Mouse (Mus musculus): ENCODE measurements around the gene Kazn.

Gene Kazn

DNA sequence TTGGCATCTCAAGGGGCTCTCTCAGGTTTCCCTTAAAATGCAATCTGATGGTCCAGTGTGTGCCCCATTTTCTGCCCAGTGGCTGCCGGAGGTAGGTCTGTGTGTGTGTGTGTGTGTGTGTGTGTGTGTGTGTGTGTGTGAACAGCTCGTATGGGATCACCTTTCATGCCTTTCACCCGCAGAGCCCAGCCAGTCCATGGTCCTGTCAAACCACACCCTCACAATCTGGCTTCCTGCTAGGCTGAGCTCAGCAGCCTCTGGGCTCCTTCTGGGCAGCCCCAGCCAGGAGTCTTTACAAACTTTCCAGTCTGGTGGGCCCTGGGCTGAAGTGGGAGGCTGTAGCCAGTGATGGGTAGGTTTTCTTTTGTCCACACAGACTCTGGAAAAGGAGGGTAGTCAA lies 75.3 kb downstream of the Kazn start:
- DNase-seq (ENCODE audit: low read depth): no peak

DNA sequence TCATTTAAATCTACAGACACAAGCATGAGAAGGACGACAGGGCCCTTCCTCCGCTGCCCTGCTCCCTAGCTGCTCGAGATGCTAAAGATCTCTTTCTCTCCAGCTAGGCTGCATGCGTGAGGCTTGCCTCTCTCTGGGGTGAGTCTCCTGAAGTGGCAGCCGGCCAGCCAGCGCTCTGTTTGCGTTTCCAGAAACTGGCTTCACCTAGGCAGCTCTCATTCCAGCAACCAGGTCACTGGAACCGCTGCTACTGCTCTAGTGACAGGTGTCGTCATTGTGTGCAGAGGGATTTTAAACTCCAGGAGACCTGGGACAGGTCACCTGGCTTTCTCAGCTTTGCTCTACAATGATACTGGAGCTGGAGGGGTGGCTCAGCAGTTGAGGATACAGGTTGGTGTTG lies 76.5 kb downstream of the Kazn start:
- no peak for DNase-seq (ENCODE audit: low read depth)

DNA sequence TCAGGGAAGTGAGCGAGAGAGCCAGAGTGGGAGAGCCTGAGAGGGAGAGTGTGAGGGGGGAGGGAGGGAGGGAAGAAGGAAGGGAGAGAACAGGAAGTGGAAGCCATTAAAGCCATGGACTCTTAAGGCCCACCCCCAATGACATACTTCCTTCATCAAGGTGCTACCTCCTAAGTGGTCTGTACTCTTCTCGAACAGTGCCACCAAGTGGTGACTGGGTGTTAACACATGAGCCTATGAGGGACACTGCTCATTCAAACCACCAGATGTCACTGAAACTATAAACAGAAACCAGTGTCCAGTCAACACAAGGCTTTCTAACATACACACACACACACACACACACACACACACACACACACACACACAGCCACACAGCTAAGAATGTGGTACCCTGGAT lies 77.1 kb downstream of the Kazn start:
- no peak for DNase-seq (ENCODE audit: low read depth)

DNA sequence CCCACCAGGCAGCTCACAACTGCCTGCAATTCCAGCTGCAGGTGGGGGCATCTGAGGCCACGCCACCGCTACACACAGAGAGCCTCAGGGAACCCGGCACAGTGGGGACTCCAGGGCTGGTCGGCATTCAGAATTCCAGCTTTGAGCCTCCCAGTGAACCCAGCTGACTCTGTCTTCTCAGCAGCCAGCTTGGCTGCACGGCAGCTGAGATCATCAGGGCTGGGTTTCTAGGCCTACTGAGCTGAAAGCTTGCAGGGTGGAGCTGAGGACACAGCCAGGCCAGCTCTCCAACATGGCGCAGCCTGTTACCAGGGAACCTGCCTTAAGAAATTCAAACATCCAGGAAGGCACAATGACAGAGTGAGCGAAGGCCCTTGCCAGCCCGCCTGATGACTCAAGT lies 79.2 kb downstream of the Kazn start:
- no peak for DNase-seq (ENCODE audit: low read depth)

DNA sequence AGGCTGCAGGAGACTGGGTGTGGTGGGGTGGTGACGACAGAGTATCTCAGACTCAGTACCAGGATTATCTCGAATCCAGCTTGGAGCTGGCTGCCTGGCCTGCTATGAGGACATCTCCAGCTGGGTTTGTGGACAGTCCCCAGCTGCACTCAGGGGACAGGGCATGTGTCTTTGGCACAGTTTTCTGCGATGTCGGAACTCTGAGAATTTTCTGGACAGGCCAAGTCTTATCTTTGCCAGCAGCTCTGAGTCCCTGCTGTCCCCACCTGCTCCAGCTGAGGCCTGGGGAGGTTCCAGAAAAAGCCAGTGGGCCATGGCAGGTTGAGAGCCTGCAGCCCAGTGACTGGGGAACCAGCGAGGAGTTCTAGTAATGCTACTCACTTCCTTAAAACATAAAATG lies 82.7 kb downstream of the Kazn start:
- DNase-seq (ENCODE audit: low read depth): no peak

DNA sequence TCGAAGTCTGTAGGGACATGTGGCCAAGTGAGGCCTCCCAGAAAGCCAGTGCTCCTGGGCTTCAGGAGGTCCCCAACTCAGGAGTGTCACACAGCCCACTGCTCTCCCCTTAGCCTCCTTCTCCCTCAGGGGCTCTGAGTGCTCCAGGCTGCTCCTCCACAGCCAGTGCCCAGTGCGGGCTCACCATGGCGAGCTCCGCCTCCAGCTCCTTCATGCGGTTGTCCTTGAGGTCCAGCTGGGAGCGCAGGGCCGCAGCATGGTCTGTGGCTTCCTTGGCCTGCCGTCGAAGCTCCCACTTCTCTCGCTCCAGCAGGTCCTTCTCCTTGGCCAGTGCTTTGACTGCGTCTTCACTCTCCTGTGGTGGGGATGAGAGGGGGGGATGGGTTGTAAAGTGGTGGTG lies 85.0 kb downstream of the Kazn start:
- DNase-seq (ENCODE audit: low read depth): no peak

DNA sequence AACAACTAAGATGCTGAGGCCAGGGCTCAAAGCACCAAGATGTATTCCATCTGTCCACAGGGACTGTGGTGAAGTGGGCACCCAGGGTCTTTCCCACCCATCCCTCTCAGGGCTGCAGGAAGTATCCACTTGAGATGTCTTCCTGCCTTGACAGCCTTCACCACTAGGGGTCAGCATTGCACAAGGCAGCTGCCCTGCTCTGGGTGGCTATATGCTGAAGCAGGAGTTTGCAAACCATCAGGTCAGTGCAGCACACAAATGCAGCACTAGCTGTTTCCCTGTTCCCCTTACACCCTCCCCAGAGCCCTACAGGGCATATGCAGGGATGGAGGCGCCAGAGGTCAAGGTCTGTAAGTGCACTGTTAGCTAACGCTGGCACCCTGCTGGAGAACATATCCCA lies 85.7 kb downstream of the Kazn start:
- DNase-seq (ENCODE audit: low read depth): peak; percentile 35

DNA sequence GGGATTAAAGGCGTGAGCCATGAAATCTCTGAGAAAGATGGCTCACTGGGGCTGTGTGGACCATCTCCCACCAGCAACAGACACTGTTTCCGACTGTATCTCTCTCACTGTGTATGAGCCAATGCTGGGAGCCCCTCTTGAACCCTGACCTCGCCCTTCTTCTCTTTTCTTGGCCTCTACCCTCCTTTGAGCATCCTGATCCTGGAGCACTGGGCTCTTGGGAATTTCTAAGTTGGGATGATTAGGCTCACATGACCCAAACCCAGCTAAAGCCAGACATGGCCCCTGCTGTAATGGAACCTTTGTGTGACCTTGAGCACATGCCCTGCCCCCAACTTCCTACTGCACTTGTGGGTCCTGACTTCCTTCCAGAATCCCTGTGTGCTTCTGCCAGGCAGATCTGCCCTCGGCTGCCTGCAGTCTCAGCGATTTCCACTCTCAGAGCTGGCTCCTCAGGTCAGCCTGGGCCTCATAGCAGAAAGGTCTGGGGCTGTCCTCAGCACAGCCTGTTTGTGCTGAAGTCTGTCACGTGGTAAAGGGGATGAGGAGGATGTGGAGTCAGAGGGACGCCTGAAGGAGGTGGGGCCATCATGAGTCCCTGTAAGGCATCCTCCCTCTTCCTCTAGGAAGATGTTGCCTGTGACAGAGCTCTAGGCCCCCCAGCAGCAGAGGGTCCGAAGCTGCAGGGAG lies 86.3 kb downstream of the Kazn start:
- DNase-seq (ENCODE audit: low read depth): no peak

DNA sequence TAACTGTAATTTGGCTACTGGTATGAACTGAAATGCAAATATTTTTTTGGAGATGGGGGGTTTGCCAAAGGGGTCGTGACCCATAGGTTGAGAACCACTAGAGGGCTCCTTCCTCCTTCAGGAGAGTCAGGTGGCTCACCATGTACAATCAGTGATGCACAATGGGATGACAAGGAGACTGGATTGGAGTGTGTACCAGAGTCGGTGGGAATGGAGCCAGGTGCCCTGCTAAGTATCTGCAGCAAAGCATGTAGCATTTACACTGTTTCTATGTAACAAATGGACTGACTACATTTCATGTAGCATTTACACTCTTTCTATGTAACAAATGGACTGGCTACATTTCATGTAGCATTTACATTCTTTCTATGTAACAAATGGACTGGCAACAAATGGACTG lies 89.1 kb downstream of the Kazn start:
- DNase-seq (ENCODE audit: low read depth): no peak

DNA sequence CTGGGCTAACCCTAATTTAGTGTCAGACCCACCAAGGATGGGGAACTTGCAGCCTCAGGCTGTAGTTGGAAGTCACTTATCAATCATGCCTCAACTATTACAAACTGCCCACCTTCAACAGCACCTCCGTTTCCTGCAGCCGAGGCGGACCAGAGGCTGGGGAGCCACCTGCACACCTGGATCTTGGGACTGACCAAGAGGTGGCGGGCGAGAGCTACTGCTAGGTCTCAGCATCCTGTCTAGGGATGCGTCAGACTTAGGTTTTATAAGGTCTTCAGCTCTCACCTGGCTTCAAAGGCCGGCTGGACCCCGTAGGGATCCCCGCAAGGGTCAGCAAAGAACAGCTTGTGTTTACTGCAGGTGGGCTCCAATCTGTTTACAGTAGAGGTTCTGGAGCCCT lies 90.0 kb downstream of the Kazn start:
- no peak for DNase-seq (ENCODE audit: low read depth)

DNA sequence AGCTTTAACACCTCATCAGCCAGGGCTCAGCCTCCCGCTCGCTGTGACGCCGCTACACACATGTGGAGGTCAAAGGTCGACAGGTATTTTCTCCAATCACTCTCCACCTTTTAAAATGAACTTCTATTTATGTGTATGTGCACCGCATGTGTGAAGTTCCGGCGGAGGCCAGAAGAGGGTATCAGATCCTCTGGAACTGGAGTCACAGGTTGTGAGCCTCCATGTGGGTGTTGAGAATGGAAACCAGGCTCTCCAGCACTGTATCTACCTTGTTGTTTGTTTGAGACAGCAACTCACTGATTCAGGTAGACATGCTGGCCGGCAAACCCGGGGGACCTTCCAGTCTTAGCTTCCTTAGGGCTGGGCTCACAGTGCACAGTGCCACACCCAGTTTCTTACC lies 91.5 kb downstream of the Kazn start:
- DNase-seq (ENCODE audit: low read depth): no peak

DNA sequence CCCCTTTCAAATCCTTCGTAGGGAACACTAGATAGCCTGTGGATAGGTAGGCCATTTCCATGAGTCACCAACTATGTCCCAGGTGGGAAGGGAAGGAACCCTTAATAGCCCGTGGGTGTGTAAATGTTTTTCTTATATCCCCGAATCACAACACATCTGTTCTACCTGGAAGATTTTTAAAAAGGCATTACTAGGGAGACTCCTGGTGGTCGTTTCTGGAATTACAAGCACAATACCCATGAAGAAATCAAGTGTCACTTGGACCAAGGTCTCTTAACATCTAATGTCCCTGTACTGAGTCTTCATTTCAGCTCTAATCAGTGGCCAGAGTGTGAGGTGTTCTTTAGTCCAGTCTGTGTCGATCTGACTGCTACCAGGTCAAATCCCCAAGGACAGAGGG lies 95.1 kb downstream of the Kazn start:
- peak; percentile 8 for DNase-seq (ENCODE audit: low read depth)

DNA sequence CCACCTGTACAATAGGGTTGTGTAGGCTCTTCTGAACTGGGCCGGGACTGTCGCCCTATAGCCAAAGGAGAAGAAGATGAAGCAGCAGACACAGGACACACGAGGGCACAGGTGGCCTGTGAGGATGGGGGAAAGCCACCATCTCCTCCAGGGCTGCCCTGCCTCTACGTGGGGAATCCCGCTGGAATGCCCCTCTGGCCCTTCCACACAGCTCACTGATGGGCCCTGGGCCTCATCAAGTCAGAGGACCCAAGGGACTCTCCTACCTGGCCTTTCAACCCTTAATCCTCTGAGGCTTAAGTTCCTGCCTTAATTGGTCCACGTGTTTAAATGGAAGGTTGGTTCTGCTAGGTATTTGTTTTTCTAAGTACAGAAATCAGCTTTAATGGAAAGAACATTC lies 95.9 kb downstream of the Kazn start:
- no peak for DNase-seq (ENCODE audit: low read depth)

DNA sequence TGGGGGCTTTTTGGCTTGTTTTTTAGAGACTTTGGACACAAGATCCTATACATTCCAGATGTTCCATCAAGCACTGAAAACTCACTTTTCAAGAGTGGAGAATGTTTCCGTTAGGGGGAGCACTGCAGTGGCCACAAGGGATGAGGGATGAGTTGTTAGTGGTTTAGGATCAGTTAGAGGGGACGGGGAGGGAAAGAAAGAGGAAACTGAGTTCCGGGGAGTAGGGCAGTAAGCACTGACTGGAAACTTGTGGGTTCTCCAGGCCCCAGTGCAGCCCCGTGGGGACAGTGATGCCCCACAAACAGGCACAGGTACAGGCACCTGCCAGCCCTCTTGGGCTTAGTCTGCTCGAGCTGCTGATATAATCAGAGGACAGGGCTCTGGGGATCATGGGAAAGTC lies 99.5 kb downstream of the Kazn start:
- no peak for DNase-seq (ENCODE audit: low read depth)

DNA sequence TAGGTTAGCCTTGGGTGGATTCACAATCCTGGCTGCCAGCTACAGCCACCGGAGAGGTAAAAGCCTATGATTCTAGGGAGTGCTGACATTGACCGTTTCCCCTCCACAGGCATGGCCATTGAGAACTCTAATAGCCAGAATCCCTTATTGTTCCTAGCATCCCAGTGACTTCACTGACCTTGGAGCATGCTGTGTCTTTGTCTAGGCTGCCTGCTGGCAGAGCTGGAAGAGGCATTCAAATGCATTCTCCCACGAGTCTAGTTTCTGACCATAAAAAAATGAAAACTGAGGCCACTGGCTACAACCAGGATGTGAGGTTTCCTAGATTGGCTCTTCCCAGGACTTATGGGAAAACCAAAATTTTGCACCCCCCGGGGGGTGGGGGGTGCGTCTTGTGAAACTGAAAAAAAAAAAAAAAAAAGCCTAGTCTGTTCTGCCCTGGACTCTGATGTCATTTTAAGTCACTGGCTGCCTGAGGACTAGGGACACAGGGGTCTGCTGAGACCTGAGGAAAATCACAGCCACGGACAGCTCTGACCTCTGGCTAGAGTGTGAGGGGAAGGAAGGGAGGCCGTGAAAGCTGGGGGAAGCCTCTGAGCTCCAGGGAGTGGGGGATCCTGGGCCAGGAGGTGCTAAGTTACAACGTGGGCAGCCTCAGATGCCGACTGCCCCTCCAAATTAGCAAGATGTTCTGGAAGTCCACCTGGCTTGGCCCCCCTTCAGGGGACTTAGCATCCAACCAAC lies 100.7 kb downstream of the Kazn start:
- DNase-seq (ENCODE audit: low read depth): no peak

DNA sequence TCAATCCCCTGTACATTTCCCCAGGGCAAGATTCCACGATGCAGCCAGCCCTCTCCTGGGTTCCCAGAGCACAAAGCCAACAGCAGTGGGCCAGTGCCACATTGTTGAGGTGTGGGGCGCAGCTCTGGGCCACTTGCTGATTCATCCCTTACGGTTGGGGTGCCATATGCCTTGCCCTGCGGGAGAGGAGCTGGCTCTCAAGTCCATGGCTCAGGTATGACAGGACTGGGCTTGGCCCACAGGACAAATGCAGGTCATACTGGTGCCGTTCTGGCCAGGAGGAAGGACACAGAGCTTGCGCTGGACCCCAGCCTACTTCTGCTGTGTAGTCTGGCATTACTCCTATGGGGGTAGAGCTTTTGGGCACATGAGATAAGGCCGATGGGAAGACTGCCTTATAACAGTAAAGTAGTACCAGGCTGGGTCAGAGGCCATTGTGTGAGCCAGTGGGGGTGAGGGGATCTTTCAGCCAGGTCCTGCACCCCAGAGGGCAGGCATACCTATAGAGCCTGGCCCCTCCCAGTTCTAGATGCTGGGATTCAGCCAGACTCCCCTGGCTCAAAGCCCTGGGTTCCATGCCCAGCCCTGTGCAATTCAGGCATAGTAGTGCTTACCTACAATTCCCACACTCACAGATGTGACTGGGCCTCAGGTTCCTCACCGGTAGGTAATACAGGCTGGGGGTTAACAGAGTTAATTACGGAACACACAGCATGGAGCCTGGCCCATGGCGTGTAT lies 102.3 kb downstream of the Kazn start:
- DNase-seq (ENCODE audit: low read depth): no peak

DNA sequence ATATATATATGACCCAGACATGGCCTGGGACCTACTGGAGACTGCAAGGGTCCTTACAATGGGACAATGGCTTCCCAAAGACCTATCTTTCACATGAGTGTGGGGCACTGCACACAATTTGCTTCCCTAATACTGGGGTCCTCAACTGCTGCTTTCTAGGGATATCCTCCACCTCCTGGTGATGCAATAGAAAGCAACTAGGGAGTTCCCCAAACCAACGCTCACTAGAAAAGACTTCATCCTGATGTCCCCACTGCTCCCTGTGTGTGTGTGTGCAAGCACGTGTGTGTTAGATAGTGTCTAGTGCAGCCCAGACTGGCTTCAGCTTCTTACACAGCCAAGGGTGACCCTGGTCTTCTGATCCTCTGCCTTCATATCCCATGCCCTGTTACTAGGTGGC lies 103.7 kb downstream of the Kazn start:
- no peak for DNase-seq (ENCODE audit: low read depth)

DNA sequence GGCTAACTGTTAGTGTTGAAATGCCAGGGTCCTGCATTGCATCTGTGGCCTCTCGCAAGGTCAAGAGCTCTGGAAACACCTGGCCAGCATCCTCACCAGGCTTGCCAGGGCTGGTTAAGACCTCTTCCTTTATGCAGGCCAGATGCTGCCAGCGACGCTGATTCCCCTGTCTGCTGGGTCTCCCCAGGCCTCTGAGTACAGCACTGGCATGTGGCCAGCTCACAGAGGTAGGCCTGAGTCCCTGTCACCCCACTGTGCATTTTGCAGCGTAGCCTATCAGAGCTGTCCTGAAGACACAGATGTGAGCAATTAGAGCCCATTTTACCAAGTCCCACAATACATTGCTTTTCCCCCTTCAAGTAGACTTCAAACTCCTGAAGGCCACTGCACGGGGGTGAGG lies 109.0 kb downstream of the Kazn start:
- DNase-seq (ENCODE audit: low read depth): no peak

DNA sequence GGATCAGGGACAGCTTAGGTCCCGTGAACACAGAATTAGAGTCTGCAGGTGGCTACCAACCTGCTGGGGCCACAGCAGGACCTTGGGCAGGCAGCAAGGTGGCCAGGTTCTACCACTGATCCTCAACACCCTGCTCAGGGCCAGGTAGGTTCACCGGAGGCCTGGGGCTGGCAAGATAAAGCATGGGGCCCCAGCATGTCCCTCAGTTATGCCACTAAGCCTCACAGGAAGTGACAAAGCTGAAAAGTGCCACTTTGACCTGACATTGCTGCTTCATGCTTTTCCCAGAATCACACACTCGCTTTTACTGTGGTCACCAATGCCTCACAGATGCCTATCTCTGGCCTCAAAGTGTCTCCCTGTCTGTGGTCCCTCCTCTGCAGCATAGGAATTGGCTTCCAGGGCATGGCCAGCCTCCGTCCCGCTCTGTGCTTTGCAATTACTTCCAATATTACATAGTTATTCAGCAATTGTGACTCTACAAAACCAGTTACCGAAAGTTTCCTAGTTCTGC lies 111.9 kb downstream of the Kazn start:
- DNase-seq (ENCODE audit: low read depth): peak; percentile 8

DNA sequence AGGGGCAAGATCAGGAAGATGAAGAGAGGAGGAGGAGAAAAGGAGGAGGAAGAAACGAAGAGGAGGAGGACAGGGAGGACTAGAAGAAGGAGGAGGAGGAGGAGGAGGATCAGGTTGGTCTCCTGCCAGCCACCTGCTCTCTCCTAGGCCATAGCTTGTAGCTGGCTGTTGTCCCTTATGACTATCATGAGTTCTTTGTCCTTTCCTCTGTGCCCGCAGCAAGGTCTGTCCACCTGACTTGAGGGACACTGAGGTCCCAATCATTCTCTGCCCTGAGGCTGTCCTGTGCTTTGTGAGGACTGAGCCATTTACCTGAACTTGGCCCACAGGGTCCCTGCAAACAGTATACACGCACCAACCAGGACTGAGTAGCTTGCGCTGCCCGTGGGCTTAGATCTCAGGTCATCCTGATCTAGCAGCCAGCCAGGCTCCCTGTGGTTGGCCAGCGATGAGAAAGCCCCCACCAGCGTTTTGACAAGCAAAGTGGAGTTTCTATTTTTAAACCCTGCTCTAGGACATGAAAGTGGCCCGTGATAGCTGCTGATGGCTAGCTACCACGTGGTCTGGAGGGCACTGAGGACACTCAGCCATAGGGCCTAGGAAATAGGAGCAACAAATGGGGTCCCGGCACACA lies 112.4 kb downstream of the Kazn start:
- no peak for DNase-seq (ENCODE audit: low read depth)

DNA sequence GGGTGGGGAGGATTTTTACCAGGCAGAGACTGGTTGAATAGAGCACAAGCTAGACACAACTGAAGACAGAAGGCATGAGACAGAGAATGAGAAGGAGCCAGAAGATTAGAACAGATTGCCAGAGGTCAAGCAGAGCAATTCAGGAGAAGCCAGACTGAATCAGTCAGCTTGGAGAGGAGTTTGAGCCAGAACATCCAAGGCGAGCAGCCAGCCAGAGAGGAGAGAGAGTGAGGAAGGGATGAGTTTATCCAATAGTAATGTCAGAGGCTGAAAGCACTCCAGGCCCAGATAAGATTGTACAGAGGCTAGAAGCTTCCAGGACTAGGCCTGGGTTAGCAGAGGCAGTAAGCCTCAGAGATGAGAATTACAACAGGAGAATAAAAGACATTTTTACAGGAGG lies 118.0 kb downstream of the Kazn start:
- DNase-seq (ENCODE audit: low read depth): no peak

DNA sequence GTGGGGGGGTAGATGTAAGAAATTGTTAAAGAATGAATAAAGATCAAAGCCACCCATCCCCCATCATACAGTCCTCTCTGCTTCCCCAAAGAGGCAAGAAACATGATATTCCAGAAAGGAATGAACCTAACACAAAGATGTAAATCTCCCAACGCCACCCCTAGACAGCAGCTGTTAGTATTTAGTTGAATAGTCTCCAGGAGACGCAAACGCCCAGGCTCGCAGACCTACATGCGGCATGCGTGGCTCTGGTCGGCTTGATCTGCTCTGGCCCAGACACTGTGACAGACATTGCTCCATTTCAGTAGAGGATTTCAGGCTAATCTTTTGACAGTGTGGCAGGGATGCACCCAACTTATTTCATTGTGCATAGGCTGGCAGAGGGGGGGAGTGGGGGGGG lies 120.7 kb downstream of the Kazn start:
- no peak for DNase-seq (ENCODE audit: low read depth)

DNA sequence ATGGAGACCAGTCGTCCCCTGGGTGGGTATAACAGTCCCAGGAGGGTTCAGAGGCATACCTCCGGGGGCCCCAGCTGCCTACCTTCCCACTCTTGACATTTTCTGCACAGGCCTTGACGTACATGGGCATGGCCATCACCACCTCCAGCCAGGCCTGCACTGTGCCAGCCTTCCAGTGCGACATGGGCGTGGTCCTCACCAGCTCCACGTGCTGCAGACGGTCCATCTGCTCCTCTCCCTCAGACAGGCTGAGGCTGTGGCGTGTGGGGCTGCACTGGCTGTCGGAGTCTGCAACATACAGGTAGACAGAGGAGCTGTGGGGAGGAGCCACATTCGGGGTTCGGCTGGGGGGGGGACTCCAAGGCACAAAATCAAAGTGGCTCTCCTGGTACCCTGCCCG lies 121.2 kb downstream of the Kazn start:
- DNase-seq (ENCODE audit: low read depth): no peak
